Mouse (Mus musculus): ENCODE measurements around the gene Gm5662. TPM values are rescaled to one million over a fixed set of nuclear protein-coding genes. Genes with fewer than 3 reads are reported as not detected.
"Not testable (repeated sequence)": the region's sequence is repeated elsewhere in the genome, so short reads cannot be mapped to it uniquely, and the experiment has no call there.

The Gm5662 gene
- not detected for total RNA-seq (2021)

DNA sequence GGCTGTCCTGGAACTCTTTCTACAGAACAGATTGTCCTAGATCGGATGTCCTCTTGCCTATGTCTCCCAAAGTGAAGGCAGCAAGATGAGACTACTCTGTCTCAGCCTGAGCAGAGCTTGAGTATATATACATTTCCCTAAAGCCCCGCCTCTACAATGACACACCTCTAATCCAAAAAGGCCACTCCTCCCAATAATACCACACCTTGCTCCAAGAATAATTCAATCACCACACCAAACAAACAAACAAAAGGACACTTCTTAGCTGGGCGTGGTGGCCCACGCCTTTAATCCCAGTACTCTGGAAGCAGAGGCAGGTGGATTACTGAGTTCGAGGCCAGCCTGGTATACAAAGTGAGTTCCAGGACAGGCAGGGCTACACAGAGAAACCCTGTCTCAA lies at the start of gene Gm5662:
TSS of gene Gm5662 (minus strand) at position 101 of the 400 bp plus-strand sequence.
- DNase-seq; intact Hi-C loops (cut with DNase I): not testable (repeated sequence)

DNA sequence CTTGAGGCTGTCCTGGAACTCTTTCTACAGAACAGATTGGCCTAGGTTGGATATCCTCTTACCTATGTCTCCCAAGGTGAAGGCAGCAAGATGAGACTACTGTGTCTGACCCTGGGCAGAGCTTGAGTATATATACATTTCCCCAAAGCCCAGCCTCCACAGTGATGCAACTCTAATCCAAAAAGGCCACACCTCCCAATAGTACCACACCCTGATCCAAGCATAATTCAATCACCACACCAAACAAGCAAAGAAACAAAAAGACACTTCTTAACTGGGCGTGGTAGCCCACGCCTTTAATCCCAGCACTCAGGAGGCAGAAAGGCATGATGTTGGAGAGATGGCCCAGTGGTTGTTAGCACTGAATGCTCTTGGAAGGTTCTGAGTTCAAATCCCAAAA lies 49.6 kb upstream of the Gm5662 start, which contains the start of gene Gm5039:
TSS of gene Gm5039 (minus strand) at position 101 of the 400 bp plus-strand sequence.
- DNase-seq; intact Hi-C loops (cut with DNase I): not testable (repeated sequence)

DNA sequence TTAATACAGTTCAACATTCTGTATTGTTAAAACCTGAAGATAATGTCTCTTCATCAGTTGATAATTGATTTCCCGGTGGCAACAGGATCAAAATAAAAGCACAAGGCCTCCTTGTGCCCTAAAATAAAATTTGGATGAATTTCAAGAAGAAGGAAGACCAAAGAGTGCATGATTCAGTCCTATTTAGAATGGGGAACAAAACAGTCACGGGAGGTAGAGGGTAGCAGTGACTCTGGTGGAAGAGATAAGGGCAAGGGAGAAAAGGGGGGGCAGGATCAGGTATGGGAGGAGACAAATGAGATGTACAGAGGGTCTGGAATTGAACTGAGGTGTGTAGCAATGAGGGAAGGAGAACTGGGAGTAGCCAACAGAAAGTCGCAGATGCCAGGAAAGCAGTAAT lies 40.3 kb upstream of the Gm5662 start:
- no peak for DNase-seq
- intact Hi-C loops (cut with DNase I): no loop called here

DNA sequence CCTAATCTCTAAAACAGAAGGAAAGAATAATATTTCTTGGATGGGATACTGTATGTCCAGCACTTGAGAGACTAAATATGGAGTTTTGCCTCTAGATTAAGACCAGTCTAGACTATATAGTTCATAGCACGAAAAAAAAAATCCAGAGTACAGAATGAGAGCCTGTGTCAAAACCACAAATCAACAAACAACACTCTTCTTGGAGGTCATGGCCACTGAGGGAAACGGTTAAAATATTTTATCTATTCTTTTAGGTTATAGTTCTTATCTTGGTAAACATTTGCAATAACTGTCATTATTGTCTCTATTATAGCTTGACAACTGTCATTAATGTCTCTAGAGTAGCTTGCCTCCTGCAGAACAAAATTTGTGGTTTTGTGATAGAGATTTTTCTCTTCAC lies 22.9 kb upstream of the Gm5662 start:
- intact Hi-C loops (cut with DNase I); DNase-seq: not testable (repeated sequence)

DNA sequence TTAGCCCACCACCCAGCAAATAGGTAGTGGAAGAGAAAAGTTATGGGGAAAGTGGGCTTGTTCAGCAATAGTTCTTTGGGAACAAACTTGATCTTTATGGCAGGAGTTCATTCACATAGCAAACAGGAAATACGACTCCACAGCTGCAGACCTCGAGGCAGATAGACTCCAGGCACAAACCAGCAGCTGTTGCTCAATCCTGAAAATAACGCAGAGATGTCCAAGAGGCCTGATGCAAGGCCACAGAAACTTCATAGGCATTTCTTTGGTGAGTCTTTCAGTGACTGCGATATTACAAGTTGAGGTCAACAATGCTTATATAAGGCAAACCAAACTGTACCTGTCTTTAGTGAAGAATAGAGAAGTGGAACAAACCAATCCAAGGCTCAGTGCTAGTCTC lies 18.8 kb upstream of the Gm5662 start:
- intact Hi-C loops (cut with DNase I): not testable (repeated sequence)

DNA sequence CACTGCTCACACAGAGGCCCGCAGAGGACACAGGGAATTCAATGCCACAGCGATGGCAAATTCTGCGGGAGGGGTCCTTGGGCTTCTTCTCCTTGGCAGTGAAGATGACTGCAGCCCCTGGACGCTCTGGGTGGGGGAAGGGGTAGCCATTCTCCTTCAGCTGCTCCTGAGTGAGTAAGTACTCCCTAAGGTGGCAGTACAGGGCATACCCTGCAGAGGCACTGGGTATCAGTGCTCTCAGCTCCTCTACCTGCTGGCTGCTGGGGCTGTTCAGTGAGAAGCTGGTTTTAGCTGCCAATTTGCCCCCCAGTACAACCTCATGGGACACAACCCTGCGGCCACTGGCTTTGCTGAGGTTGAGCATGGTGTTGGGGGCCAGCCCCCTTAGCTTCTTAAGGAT lies 10.9 kb upstream of the Gm5662 start:
- DNase-seq; intact Hi-C loops (cut with DNase I): not testable (repeated sequence)

More for the DNA sequence above, 18.8 kb upstream of the Gm5662 start:
- not testable (repeated sequence) for DNase-seq

DNA sequence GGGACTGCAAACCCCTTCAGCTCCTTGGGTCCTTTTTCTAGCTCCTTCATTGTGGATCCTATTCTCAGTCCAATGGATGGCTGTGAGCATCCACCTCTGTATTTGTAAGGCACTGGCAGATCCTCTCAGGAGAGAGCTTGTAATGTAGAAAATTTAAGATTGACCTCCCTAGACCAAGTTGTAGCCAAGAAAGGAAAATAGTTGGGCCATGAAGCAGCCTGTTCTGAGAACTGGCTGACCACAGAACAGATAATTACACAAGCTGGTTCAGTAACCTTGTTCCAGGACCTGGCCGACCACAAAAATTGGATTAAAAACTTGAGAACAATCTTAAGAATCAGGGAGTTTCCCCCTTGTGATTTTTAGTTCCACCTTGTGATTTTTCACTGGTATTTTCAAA lies 17.1 kb downstream of the Gm5662 start:
- DNase-seq: no peak
- intact Hi-C loops (cut with DNase I): loop anchor here (10.0 kb wide), 1 partner anchor 362 kb away; the partner anchor contains the start of gene Gm2022

DNA sequence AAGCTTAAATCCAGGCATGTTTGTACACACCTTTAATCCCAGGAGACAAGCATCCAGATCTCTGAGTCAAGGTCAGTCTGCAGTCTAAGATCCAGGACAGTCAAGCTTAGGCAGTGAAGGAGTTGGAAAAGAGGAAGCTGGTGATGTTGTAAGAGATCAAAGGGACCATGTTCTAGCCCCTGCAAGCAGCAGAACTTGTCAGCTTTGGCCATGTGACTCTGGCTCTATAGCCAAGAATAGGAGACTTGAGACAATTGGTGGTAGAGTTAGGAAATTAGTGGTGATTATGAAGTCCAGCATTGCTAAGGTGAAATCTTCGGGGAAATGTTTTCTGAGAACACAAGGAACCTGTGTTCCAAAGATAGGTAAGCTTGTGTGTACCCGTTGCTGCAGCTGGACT lies 18.4 kb downstream of the Gm5662 start:
- not testable (repeated sequence) for DNase-seq
- intact Hi-C loops (cut with DNase I): loop anchor here (10.0 kb wide), 1 partner anchor 361 kb away; the partner anchor contains the start of gene Gm2022

DNA sequence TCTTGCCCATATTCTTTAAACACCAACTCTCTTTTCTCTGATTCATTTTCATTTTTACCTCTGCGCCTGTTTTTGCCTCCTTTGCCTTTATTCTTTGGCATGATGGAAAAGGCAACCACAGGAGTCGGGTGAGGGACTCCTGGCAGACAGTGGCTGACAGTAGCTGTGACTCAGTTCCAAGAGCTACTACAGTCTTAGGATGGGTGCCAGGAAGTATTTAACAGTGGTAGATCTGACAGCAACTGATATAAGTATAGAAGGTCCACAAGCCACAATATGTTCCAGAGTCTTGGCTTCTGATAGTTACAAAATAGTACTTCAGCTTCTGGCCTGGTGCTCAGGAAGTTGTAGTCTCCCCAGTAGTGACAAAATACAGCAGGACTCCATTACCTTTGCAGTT lies 24.3 kb downstream of the Gm5662 start, which contains the start of gene Gm8332:
TSS of gene Gm8332 (minus strand) at position 101 of the 400 bp plus-strand sequence.
- DNase-seq: not testable (repeated sequence)
- intact Hi-C loops (cut with DNase I): loop anchor here (10.0 kb wide), 1 partner anchor 355 kb away; the partner anchor contains the start of gene Gm2022

DNA sequence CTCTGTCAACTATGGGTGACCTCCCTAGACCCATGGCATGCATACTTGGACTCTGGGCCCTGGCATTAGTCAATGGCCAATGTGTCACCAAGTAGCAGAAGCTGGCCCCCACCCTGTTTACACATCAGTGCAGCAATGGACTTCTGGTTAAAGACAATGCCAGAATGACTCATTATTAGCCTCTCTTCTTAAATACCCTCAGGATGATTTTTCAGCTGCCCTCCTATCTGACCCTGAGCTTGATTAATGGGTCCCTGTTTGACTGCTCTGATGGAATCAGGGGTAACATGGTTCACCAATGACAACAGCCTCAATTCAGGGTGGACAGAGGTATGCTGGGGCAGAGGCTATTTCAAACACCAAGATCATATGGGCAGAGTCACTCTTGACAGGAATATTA lies 28.5 kb downstream of the Gm5662 start:
- DNase-seq; intact Hi-C loops (cut with DNase I): not testable (repeated sequence)

DNA sequence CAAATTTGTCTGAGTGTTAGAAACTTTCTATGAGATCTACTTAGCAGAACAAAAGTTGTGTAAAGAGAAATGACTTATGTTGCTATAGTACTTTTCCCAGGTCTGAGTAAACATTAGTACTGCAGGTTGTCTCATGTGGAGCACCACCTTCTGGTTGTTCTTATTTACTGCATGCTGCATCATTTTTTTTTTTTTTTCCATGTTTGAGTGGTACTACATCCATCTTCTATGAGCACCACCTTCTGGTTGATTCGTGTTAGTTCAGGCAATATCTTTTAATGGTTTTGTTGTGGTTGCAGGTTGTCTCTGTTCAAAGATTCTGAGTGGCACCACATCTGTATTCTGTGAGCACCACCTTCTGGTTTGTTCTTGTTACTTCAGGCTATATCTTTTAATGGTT lies 31.4 kb downstream of the Gm5662 start:
- intact Hi-C loops (cut with DNase I); DNase-seq: not testable (repeated sequence)

Other genes with a start within 250 kb of the Gm5662 start
- gene Gm2056, start 247.5 kb downstream of the Gm5662 start, total RNA-seq (2021): not detected
- gene Gm16368, start 190.8 kb downstream of the Gm5662 start, total RNA-seq (2021): not detected
- gene Gm10436, start 92.4 kb downstream of the Gm5662 start, total RNA-seq (2021): not detected
- not detected for gene Gm8332, start 24.4 kb downstream of the Gm5662 start, total RNA-seq (2021)
- gene Gm5039, start 49.5 kb upstream of the Gm5662 start, total RNA-seq (2021): not detected
- 10 to 100 TPM; 24.9 to 27.1 TPM for gene Adck1, start 86.1 kb upstream of the Gm5662 start, total RNA-seq (2021)

All from heart, postnatal 36 days (tissue).